Mouse (Mus musculus) heart, embryonic 16.5 days (tissue): Measurements from ENCODE around the gene Xpr1. TPM values are rescaled to one million over a fixed set of nuclear protein-coding genes. Genes with fewer than 3 reads are reported as not detected.

Experiments
- ATAC-seq: fragments of 200-750 bp; cut with Nextera tagmentation; replicated peaks from 2 replicates; pipeline ENCODE4 v1.8.0; 2017; ENCODE audit warnings: moderate number of reproducible peaks; ENCODE audit not compliant: insufficient read depth, low FRiP score; ENCODE audit errors: extremely low read depth
- H3K27ac ChIP-seq: fragments of 300-500 bp; sonication (generic); 2 replicates; pipeline ENCODE4 v1.5.1; 2014; ENCODE audit warnings: mild to moderate bottlenecking, low read length, control low read depth, moderate library complexity
- H3K27me3 ChIP-seq: fragments of 300-500 bp; sonication (generic); 2 replicates; pipeline ENCODE4 v1.6.1; 2014; ENCODE audit warnings: low read length, mixed read lengths; ENCODE audit not compliant: control insufficient read depth, insufficient read depth
- H3K36me3 ChIP-seq: fragments of 300-500 bp; sonication (generic); 2 replicates; pipeline ENCODE4 v1.6.1; 2014; ENCODE audit not compliant: control insufficient read depth, insufficient read depth
- H3K4me1 ChIP-seq: fragments of 300-500 bp; sonication (generic); 2 replicates; pipeline ENCODE4 v1.6.1; 2014; ENCODE audit warnings: low read length, mixed read lengths; ENCODE audit not compliant: control insufficient read depth, insufficient read depth
- H3K4me2 ChIP-seq: fragments of 300-500 bp; sonication (generic); 2 replicates; pipeline ENCODE4 v1.6.1; 2014; ENCODE audit warnings: low read depth, mild to moderate bottlenecking, control low read depth, low read length
- H3K4me3 ChIP-seq: fragments of 300-500 bp; sonication (generic); 2 replicates; pipeline ENCODE4 v1.5.1; 2014; ENCODE audit warnings: mild to moderate bottlenecking, control low read depth, low read length
- H3K9ac ChIP-seq: fragments of 300-500 bp; sonication (generic); 2 replicates; pipeline ENCODE4 v1.6.1; 2014; ENCODE audit warnings: low read length, control low read depth
- H3K9me3 ChIP-seq: fragments of 300-500 bp; sonication (generic); replicated peaks from 2 replicates; pipeline ENCODE4 v1.6.1; 2016; ENCODE audit warnings: low read length; ENCODE audit not compliant: control insufficient read depth
- WGBS: fragments of 180-500 bp; shearing (Covaris S2); extraction: QIAGEN DNeasy Blood & Tissue Kit; methylation state at CpG from one replicate; pipeline ENCODE4 v1.1.7; 2014; 5-methylcytosine and 5-hydroxymethylcytosine counted together
- polyA plus RNA-seq: library from polyadenylated mRNA; unstranded; fragments of >200 nt; fragmentation: Nextera tagmentation; extraction: Ambion mirVana; gene quantifications from 2 replicates; pipeline ENCODE4 v1.2.1, GENCODE M21; 2015

Gene Xpr1
- polyA plus RNA-seq, 1 experiment from 2014 or later = 9.1 TPM

DNA sequence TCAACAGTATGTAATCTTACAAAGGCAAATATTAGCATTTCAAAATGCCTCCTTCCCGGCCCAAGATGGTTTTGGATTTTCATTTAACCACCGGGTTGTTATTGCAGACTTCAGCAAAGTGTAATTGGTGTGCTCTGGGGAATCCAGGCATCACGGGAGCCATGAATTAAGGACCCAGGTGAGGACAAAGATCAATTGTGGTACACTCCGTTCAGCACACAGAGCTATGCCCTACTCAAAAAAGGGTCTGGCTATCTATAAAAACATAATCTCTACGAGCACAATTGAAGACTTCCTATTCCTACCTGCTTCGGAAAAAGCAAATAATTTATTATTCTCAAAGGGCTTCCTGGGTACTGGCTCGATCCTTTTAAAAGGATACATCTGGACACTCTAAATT, 22.3 kb upstream of the Xpr1 start:
- H3K9ac ChIP-seq = no peak overlapping the region
- no peaks in the 10 kb centered on the region for H3K9me3 ChIP-seq
- no peaks in the 10 kb centered on the region for H3K4me1 ChIP-seq
- no peaks in the 10 kb centered on the region for H3K36me3 ChIP-seq
- H3K4me3 ChIP-seq = no peak overlapping the region
- no peak overlapping the region for H3K27ac ChIP-seq
- ATAC-seq = no peak
- no peaks in the 10 kb centered on the region for H3K27me3 ChIP-seq
- no peak overlapping the region for H3K4me2 ChIP-seq
- WGBS = 65% methylated on average over 7 of the region's 7 CpGs

DNA sequence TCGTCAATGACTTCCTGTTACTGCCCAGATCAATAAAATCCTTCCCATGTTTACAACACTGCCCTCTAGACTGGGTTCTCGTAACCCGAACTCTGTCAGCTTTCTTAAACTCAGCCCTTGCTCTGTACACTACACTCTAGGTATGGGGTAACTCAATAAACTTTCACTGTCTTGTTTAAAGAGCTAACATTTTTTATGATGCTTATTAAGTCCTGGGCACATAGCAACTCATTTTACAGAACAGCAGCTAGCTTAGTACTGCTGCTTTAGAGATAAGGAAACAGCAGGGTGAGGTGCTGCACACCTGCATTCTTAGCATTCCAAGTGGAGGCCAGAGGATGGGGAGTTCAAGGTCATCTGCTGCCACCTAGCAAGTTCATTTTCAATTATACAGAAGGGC, 21.3 kb upstream of the Xpr1 start:
- no peak overlapping the region for H3K4me3 ChIP-seq
- 52% methylated on average over 3 of the region's 3 CpGs for WGBS
- H3K9me3 ChIP-seq = no peaks in the 10 kb centered on the region
- no peaks in the 10 kb centered on the region for H3K36me3 ChIP-seq
- no peaks in the 10 kb centered on the region for H3K27me3 ChIP-seq
- no peak overlapping the region for H3K9ac ChIP-seq
- no peaks in the 10 kb centered on the region for H3K4me1 ChIP-seq
- H3K4me2 ChIP-seq = no peak overlapping the region
- H3K27ac ChIP-seq = no peak overlapping the region
- ATAC-seq = no peak

DNA sequence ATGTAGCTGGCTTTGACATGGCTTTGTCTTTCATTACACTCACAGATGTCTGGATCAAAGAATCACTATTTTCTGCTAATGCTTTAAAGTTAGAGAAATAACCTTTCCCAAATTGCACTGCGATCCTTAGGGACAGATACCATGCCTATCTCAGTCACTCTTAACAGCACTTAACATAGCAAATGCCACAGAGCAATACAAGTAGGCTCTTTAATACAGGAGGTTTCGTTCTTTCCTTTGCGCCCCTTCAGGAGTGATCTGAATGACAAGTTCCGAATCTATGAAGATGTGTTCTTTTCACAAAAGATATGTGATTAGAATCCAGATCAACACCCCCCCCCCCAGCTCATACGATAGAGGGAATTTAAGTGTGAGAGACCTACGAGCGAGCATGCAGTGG, 12.1 kb upstream of the Xpr1 start:
- ATAC-seq = no peak
- no peak overlapping the region for H3K27ac ChIP-seq
- no peaks in the 10 kb centered on the region; the same call in 1 of the 2 replicates for H3K4me1 ChIP-seq
- no peaks in the 10 kb centered on the region for H3K36me3 ChIP-seq
- WGBS = 51% methylated on average over 7 of the region's 7 CpGs
- no peak overlapping the region for H3K4me2 ChIP-seq
- H3K9me3 ChIP-seq = no peaks in the 10 kb centered on the region
- no peak overlapping the region for H3K4me3 ChIP-seq
- H3K9ac ChIP-seq = no peak overlapping the region
- H3K27me3 ChIP-seq = no peaks in the 10 kb centered on the region

DNA sequence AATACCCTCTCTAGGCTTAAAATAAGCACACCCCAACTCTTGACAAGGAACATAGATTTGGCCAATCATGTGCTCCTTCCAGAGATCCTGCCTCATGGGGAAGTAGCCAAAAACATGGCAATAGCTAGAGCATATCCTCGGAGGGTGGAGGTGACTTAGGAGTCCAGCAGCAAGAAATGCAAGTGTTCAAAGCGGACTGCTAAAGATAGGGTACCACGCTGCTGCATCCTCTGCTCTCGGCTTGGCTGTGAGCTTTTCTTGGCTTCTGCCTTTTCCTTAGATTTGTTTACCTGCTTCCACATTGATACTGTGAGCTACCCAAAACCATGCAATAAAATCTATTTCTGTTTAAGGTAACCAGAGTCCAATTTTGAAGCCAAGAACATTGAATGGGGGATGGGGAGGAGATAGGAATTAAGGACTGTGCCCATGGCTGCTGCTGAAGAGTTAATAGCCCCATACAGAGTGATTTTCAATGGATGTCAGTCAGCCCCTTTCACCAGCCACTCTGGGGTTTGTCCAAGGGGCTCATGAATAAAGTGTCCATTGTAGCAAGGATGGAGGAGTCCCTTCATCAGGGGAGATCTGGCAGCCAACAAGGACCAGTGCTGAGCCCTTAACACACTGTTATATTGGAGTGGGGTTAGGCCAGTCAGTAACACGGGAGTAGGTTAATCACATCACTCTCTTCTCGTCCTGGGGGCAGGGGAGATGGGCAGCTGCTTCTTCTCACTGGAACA, 10.1 kb upstream of the Xpr1 start:
- no peaks in the 10 kb centered on the region; the same call in 1 of the 2 replicates for H3K4me1 ChIP-seq
- no peaks in the 10 kb centered on the region for H3K27me3 ChIP-seq
- no peaks in the 10 kb centered on the region for H3K9me3 ChIP-seq
- ATAC-seq = no peak
- H3K27ac ChIP-seq = no peak overlapping the region
- 51% methylated on average over 6 of the region's 6 CpGs for whole genome bisulfite sequencing
- H3K4me2 ChIP-seq = no peak overlapping the region
- no peaks in the 10 kb centered on the region for H3K36me3 ChIP-seq
- no peak overlapping the region for H3K9ac ChIP-seq
- H3K4me3 ChIP-seq = no peak overlapping the region

DNA sequence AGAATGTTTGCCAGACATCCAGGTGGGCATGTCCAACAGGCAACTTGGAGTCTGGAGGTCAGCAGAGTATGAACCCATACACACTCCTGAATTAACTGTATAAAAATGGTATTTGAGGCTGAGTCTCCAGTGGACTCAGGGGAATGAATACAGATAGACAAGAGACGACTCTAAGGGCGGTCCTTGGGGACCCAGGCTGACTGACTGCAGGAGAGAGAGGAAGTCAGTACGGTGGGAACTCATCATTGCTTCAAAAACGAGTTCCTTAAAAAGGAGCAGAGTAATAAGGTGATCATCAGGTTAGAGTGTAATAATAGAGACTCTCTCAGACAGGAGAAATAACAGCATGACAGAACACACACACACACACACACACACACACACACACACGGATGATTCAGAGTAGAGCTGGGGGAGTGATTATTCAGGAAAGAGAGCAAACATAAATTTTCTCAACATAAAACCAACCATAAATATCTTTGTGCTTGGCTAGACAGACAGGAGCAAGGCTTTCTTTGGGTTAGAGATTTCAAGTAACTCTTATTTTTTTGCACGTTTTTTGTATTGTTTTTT, 8.6 kb upstream of the Xpr1 start:
- WGBS = 42% methylated on average over 6 of the region's 6 CpGs
- H3K4me2 ChIP-seq = no peak overlapping the region

DNA sequence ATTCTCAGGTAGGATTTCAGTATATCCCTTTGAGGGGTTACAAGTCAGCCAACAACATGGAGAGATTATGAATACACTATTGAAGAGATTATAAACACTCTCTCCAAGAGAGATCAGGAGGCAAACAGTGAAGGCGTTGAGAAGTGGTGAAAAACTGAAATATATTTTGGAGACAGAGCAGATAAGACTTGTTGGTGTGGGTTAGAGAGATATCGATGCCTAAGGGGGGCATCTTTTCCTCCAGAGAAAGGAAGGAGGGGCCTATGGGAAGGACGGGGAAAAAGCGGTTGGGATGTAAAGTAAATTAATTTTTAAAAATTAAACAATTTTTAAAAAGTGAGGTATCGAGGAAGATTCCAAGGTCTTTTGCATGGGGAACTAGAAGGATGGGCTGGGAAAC, 8.1 kb upstream of the Xpr1 start:
- ATAC-seq = no peak
- 81% methylated on average over 5 of the region's 5 CpGs for WGBS

More for the DNA sequence above, 8.6 kb upstream of the Xpr1 start:
- no peak for ATAC-seq
- Histone ChIP-seq H3K27ac (no peak overlapping the region), H3K9me3 (no peaks in the 10 kb centered on the region), H3K36me3 (no peaks in the 10 kb centered on the region), H3K27me3 (no peaks in the 10 kb centered on the region), H3K4me1 (no peaks in the 10 kb centered on the region; the same call in 1 of the 2 replicates), H3K4me3 (no peak overlapping the region), H3K9ac (no peak overlapping the region)

DNA sequence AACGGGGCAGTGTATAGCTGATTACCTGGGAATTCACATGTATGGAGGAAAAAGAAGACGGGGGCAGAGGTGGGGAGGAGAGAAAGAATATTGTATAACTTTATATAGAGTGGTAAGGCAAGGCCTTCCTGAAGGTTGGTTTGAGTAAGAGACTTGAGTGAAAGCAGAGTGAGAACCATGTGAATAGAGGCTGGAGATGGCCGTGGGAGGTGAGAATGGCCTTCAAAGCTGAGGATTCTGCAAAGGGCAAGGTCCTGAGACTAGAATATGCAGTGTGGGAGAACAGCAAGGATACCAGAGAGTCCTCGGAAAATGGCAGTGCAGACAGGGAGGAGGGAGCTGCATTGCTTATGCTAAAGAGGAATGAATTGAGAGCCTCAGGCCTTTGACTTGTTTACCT, 6.6 kb upstream of the Xpr1 start:
- ATAC-seq = no peak
- H3K4me2 ChIP-seq = no peak overlapping the region
- H3K27ac ChIP-seq = no peak overlapping the region
- no peaks in the 10 kb centered on the region for H3K27me3 ChIP-seq
- no peak overlapping the region for H3K9ac ChIP-seq
- H3K9me3 ChIP-seq = no peaks in the 10 kb centered on the region
- no peaks in the 10 kb centered on the region for H3K36me3 ChIP-seq
- no peaks in the 10 kb centered on the region for H3K4me1 ChIP-seq
- 73% methylated on average over 4 of the region's 4 CpGs for WGBS
- H3K4me3 ChIP-seq = no peak overlapping the region

More for the DNA sequence above, 8.1 kb upstream of the Xpr1 start:
- H3K27ac ChIP-seq = no peak overlapping the region
- H3K9ac ChIP-seq = no peak overlapping the region
- H3K9me3 ChIP-seq = no peaks in the 10 kb centered on the region
- H3K4me3 ChIP-seq = no peak overlapping the region
- no peaks in the 10 kb centered on the region for H3K36me3 ChIP-seq
- no peaks in the 10 kb centered on the region; the same call in 1 of the 2 replicates for H3K4me1 ChIP-seq
- no peaks in the 10 kb centered on the region for H3K27me3 ChIP-seq
- no peak overlapping the region for H3K4me2 ChIP-seq

DNA sequence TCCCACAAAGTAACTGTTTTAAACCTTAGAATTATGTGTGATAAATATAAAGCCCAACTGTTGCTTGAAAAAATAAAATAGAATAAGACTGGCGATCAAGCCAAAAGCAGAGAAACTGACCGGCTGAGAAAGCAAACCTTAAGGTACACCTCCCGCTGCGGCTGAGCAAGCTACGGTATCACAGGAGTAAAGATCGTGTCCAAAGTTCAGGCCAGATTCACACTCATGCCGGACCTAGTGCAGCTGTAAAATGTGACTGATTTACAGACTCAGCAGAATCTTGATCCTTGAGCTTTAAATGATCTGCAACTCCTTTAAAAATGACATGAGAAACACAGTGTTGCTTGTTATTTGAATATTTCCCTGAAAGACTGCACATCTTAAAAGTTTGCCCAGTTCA, 4.8 kb upstream of the Xpr1 start:
- H3K36me3 ChIP-seq = no peaks in the 10 kb centered on the region
- no peak overlapping the region for H3K4me3 ChIP-seq
- H3K4me1 ChIP-seq = peaks cover 4% of the 10 kb centered on the region; the same call in 1 of the 2 replicates
- WGBS = 90% methylated on average over 7 of the region's 7 CpGs
- H3K9me3 ChIP-seq = no peaks in the 10 kb centered on the region
- H3K9ac ChIP-seq = no peak overlapping the region
- H3K27ac ChIP-seq = no peak overlapping the region
- ATAC-seq = no peak
- H3K4me2 ChIP-seq = no peak overlapping the region
- H3K27me3 ChIP-seq = no peaks in the 10 kb centered on the region

DNA sequence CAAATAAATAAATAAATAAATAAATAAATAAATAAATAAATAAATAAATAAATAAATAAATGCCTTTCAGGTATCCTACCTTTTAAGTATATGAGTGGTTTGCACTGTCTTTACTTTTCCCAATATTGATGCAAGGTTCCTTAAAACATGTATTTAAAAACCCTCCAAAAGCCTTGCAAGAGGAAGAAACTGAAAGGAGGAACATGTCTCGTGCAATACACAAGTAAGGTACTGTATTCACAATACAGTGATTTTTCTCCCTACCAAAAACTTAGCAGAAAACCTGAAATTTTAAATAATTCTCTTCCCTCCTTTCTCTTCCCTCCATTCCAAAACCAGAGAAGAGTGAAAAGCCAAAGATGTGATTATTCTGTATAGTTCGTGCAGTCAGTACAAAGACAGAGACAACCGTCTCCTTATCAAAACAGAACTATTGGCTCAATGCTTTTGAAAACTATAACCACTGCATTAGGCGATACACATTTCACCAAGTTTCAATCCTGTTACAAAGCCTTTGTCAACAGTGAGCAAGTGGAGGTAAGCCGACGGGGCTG, 991 bp downstream of the Xpr1 start:
- Histone ChIP-seq H3K4me3 (peak overlapping the region; percentile 97), H3K4me1 (peaks cover 7% of the 10 kb centered on the region), H3K27me3 (no peaks in the 10 kb centered on the region), H3K36me3 (no peaks in the 10 kb centered on the region), H3K9ac (peak overlapping the region; percentile 91), H3K9me3 (no peaks in the 10 kb centered on the region), H3K27ac (peak overlapping the region; percentile 90), H3K4me2 (peak overlapping the region; percentile 89)
- no peak for ATAC-seq
- 2% methylated on average over 6 of the region's 6 CpGs for WGBS
